Mouse (Mus musculus): ENCODE measurements around the gene Elovl1. TPM values are rescaled to one million over a fixed set of nuclear protein-coding genes. Genes with fewer than 3 reads are reported as not detected.

Gene Elovl1
- polyA plus RNA-seq, 1 experiment from 2014 or later: 135 TPM

GRCm38 (mm10) chr4:118424541-118425160 lies 3.2 kb upstream of the Elovl1 start:
- no peak for TF ChIP-seq CTCF (IDR thresholded peaks at IDR 0.05; ENCODE audit: low read depth)
- Histone ChIP-seq H3K36me3 (ENCODE audit: insufficient read depth, low read length) (peaks cover 6% of the 10 kb centered on the region; the same call in 1 of the 2 replicates), H3K9me3 (replicated peaks; ENCODE audit: low read length) (no peaks in the 10 kb centered on the region), H3K4me1 (replicated peaks; ENCODE audit: insufficient read depth, low read length) (peaks cover 16% of the 10 kb centered on the region), H3K9ac (ENCODE audit: low read depth, low read length) (no peak overlapping the region), H3K27ac (no peak overlapping the region), H3K4me2 (ENCODE audit: low read length) (no peak overlapping the region), H3K27me3 (ENCODE audit: insufficient read depth, low read length) (no peaks in the 10 kb centered on the region), H3K4me3 (replicated peaks; ENCODE audit: low read depth, low read length) (no peak overlapping the region)
- ATAC-seq (replicated peaks; ENCODE audit: low FRiP score, low read depth) (no peak), DNase-seq (ENCODE audit: low spot score) (no peak)
- WGBS: 80% methylated on average over 4 of the region's 4 CpGs

- no peak for ATAC-seq (replicated peaks; ENCODE audit: low FRiP score, low read depth)
- H3K4me3 ChIP-seq (replicated peaks; ENCODE audit: low read depth, low read length): no peak overlapping the region
- no peaks in the 10 kb centered on the region for H3K9me3 ChIP-seq (replicated peaks; ENCODE audit: low read length)
- H3K4me1 ChIP-seq (replicated peaks; ENCODE audit: insufficient read depth, low read length): peaks cover 23% of the 10 kb centered on the region
- H3K27ac ChIP-seq: no peak overlapping the region
- whole genome bisulfite sequencing: 94% methylated on average over 1 of the region's 1 CpGs
- H3K4me2 ChIP-seq (ENCODE audit: low read length): no peak overlapping the region
- H3K27me3 ChIP-seq (ENCODE audit: insufficient read depth, low read length): no peaks in the 10 kb centered on the region
- no peak for TF ChIP-seq CTCF (IDR thresholded peaks at IDR 0.05; ENCODE audit: low read depth)
- H3K9ac ChIP-seq (ENCODE audit: low read depth, low read length): no peak overlapping the region
- peaks cover 3% of the 10 kb centered on the region; the same call in 1 of the 2 replicates for H3K36me3 ChIP-seq (ENCODE audit: insufficient read depth, low read length)
- no peak for DNase-seq (ENCODE audit: low spot score)
These were observed 2.5 kb upstream of the Elovl1 start for GRCm38 (mm10) chr4:118425374-118425773.

GRCm38 (mm10) chr4:118427415-118427767 lies 502 bp upstream of the Elovl1 start:
- H3K4me3 ChIP-seq (replicated peaks; ENCODE audit: low read depth, low read length): peak overlapping the region; percentile 56
- peak overlapping the region; percentile 60 for H3K4me2 ChIP-seq (ENCODE audit: low read length)
- DNase-seq (ENCODE audit: low spot score) (no peak), ATAC-seq (replicated peaks; ENCODE audit: low FRiP score, low read depth) (no peak)
- H3K36me3 ChIP-seq (ENCODE audit: insufficient read depth, low read length): peaks cover 19% of the 10 kb centered on the region
- no peaks in the 10 kb centered on the region for H3K9me3 ChIP-seq (replicated peaks; ENCODE audit: low read length)
- peaks cover 24% of the 10 kb centered on the region for H3K4me1 ChIP-seq (replicated peaks; ENCODE audit: insufficient read depth, low read length)
- 0% methylated on average over 5 of the region's 5 CpGs for WGBS
- H3K27ac ChIP-seq: peak overlapping the region; percentile 76
- H3K27me3 ChIP-seq (ENCODE audit: insufficient read depth, low read length): no peaks in the 10 kb centered on the region
- peak overlapping the region; percentile 63 for H3K9ac ChIP-seq (ENCODE audit: low read depth, low read length)
- TF ChIP-seq CTCF (IDR thresholded peaks at IDR 0.05; ENCODE audit: low read depth): no peak

- ATAC-seq (replicated peaks; ENCODE audit: low FRiP score, low read depth): 0 out of 2 replicates have a peak, but pooled peaks have one; percentile 1
- WGBS: 32% methylated on average over 15 of the region's 15 CpGs
- no peaks in the 10 kb centered on the region for H3K27me3 ChIP-seq (ENCODE audit: insufficient read depth, low read length)
- no peak for TF ChIP-seq CTCF (IDR thresholded peaks at IDR 0.05; ENCODE audit: low read depth)
- no peaks in the 10 kb centered on the region for H3K9me3 ChIP-seq (replicated peaks; ENCODE audit: low read length)
- H3K4me1 ChIP-seq (replicated peaks; ENCODE audit: insufficient read depth, low read length): peaks cover 24% of the 10 kb centered on the region
- DNase-seq (ENCODE audit: low spot score): peak; percentile 33
- H3K4me3 ChIP-seq (replicated peaks; ENCODE audit: low read depth, low read length): peak overlapping the region; percentile 56
- H3K27ac ChIP-seq: peak overlapping the region; percentile 76
- peaks cover 28% of the 10 kb centered on the region for H3K36me3 ChIP-seq (ENCODE audit: insufficient read depth, low read length)
- H3K9ac ChIP-seq (ENCODE audit: low read depth, low read length): peak overlapping the region; percentile 74
- peak overlapping the region; percentile 60 for H3K4me2 ChIP-seq (ENCODE audit: low read length)
These were observed 780 bp downstream of the Elovl1 start for GRCm38 (mm10) chr4:118428531-118429214.

GRCm38 (mm10) chr4:118429215-118429895 lies 1.5 kb downstream of the Elovl1 start:
- peak overlapping the region; percentile 56; the same call in 1 of the 2 replicates for H3K4me3 ChIP-seq (replicated peaks; ENCODE audit: low read depth, low read length)
- DNase-seq (ENCODE audit: low spot score) (no peak), ATAC-seq (replicated peaks; ENCODE audit: low FRiP score, low read depth) (no peak)
- no peaks in the 10 kb centered on the region for H3K9me3 ChIP-seq (replicated peaks; ENCODE audit: low read length)
- peaks cover 24% of the 10 kb centered on the region for H3K4me1 ChIP-seq (replicated peaks; ENCODE audit: insufficient read depth, low read length)
- no peak for TF ChIP-seq CTCF (IDR thresholded peaks at IDR 0.05; ENCODE audit: low read depth)
- no peaks in the 10 kb centered on the region for H3K27me3 ChIP-seq (ENCODE audit: insufficient read depth, low read length)
- H3K4me2 ChIP-seq (ENCODE audit: low read length): peak overlapping the region; percentile 60
- H3K27ac ChIP-seq: peak overlapping the region; percentile 76
- H3K9ac ChIP-seq (ENCODE audit: low read depth, low read length): peak overlapping the region; percentile 74; the same call in 1 of the 2 replicates
- H3K36me3 ChIP-seq (ENCODE audit: insufficient read depth, low read length): peaks cover 28% of the 10 kb centered on the region
- 42% methylated on average over 7 of the region's 7 CpGs for WGBS

- TF ChIP-seq CTCF (IDR thresholded peaks at IDR 0.05; ENCODE audit: low read depth): no peak
- Histone ChIP-seq H3K27ac (peak overlapping the region; percentile 36; the same call in 1 of the 2 replicates), H3K9ac (ENCODE audit: low read depth, low read length) (no peak overlapping the region), H3K9me3 (replicated peaks; ENCODE audit: low read length) (no peaks in the 10 kb centered on the region), H3K27me3 (ENCODE audit: insufficient read depth, low read length) (no peaks in the 10 kb centered on the region), H3K4me2 (ENCODE audit: low read length) (no peak overlapping the region), H3K4me1 (replicated peaks; ENCODE audit: insufficient read depth, low read length) (peaks cover 25% of the 10 kb centered on the region), H3K4me3 (replicated peaks; ENCODE audit: low read depth, low read length) (no peak overlapping the region), H3K36me3 (ENCODE audit: insufficient read depth, low read length) (peaks cover 28% of the 10 kb centered on the region)
- 62% methylated on average over 8 of the region's 8 CpGs for WGBS
- DNase-seq (ENCODE audit: low spot score) (no peak), ATAC-seq (replicated peaks; ENCODE audit: low FRiP score, low read depth) (no peak)
These were observed 4.4 kb downstream of the Elovl1 start for GRCm38 (mm10) chr4:118432332-118432731.

Data from kidney, postnatal 0 days (tissue).